Mouse (Mus musculus): ENCODE measurements around the gene Lrrc39.

The Lrrc39 gene

DNA sequence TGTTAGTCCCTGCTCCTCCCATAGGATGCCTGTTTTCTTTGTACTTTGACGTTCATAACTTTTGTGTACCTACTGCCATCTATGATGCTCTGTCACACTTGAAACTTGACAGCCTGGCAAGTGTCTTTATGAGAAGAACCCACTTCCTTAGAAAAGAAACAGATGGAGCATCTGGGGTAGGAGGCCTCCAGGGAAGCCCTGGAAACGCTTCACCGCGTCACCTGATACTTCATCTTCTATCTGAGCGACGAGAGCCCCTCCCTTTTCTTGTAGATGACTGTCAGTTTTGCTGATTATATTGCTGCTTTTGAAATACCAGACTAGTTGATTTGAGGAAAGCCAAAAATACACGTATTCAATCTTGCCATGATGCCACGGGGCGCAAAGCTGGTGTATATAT, 41.8 kb downstream of the Lrrc39 start:
- in situ Hi-C loops (cut with MseI, MboI), result no loop called here

DNA sequence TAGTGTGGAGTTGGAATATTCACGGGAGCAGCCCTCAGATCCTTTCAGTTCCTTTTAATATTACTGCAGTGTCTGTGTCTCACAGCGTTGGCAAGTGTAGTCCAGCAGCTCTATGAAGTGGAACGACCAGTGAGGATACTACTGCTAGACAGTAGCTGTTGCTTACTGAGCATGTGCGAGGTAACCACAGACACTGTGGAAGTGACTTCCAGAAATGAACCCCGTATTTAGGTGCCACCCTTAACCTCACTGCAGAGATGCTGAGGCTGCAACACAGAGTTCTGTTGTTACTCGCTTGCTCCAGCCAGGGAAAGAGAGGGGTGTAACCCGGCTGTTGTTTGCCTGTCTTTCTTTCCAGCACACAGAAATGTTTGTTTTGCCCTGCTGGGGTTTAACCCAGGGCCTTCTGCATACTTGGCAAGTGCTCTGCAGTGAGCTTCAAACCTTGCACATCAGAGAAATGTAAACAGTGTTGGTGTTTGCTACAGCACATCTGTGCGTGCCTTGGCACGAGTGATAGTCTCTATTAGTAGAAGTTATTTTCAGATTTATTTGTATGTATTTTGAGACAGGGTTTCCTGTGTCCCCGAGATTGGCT, 51.6 kb downstream of the Lrrc39 start, which contains the start of gene Trmt13:
Trmt13 (minus strand) TSS at position 293 of the 598 bp plus-strand sequence.
- in situ Hi-C loops (cut with MseI, MboI), result no loop called here

DNA sequence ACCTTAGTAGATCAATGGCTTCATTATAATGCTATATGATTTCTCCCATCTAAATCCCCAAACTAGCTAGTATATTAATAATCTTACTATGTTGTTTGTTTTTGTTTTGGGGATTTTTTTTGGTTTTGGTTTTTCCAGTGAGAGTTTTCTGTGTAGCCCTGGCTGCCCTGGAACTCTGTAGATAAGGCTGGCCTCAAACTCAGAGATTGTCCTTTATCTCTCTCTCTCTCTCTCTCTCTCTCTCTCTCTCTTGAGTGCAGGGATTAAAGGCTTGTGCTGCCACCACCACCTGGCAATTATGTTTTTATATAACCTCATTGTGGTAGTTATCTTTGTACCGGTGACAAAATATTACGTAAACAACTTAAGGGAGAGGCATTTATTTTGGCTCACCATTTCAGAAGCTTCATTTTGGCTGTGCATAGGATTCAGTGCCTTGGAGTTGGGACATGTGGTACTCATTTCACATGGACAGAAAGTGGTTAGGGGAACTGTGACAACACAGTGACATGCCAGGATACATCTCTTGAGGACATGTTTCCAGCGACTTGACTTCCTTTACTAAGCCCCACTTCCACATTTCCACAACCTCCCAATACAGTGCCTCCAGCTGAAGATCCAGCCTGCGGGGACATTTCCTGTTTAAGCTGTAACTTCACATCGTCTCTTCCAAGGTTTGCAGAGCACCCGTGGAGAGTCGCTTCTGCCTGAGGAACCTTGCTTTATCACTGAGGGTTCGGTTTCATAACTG, 52.7 kb downstream of the Lrrc39 start:
- in situ Hi-C loops (cut with MseI, MboI), result no loop called here

DNA sequence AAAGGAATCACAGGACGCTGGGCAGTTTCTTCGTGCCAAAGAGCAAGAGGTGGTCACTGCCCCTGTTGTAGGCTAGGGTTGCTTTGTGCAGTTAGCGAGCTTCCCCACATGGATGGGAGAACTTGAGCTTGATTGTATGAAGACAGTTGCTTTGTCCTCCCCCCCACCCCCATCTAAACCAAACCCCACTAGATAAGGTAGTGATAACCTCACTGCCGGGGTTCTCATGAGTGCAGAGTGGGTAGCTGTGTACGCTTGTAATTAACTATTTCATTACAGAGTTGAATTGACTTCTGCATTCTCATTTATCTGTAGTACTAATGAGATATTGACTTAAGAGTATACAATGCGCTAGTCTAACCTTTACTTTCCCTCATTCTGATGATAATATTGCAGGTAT, 56.1 kb downstream of the Lrrc39 start:
- in situ Hi-C loops (cut with MseI, MboI), result no loop called here

DNA sequence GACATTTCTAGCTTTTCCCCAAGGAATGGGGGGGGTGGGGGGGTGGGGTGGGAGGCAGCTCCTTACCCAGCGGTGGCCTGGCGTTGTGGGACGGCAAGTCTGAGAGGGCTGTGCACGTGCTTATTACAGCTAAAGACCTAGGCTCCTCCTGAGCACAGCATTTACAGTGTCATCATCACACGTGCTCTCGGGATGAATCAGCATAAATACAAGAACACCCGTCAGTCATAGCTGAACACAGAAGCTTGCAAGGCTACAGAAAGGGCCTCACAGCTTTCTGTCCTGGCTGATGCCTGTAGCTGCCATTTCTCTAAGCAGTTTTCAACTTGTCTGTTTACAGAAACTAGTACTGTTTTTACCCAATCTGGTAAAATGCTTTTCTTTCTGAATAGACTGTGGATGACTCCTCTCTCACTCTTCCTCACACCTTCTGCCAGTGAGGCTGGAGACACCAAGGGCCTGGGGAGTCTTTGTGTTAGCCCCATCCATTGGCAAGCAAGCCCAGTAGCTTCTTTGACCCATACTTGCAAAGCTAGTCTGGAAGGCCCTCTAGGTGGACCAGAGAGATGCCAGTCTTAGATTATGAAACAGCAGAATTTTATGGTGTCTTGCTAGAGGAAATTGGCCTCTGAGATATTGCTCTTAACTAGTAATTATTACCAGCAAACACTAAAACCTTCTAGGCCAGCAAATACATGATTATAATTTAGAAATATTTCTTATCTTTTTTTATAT, 58.0 kb downstream of the Lrrc39 start:
- in situ Hi-C loops (cut with MseI, MboI), result no loop called here

DNA sequence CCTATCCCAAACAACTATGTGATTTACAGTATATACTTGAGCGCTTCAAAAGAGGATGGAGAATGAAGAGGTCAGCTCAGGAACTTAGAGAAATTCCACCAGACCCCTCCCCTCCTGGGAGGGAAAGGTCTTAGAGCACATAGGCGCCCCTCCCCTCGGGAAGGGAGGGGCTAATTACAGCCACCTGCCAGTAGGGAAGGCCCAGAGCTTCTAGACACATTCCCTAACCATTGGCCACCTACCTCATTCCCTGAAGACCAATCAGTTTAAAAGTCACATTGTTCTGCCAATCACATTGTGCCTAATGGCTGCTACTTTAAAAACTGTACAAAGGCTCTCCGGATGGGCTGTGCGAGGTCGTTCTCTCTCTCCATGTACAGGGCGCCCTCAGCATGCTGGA, 59.9 kb downstream of the Lrrc39 start:
- in situ Hi-C loops (cut with MseI, MboI), result no loop called here

DNA sequence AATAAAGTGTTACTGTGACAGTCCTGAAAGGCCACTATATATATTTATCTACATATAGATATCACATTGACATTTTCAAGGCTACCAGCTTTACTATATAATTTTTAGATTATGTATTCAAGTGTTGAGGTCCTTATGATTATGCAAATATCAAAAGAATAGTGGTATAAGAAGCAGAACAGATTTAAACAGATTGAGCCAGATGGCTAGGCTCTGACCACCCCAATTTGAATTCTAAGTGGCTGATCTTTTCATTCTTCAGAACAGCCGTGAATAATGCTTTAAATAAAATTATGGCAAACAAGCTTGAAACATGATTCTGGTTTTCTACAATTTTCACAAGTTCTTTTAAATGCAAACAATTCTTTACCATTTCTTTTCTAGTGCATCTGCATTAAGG, 68.7 kb downstream of the Lrrc39 start:
- in situ Hi-C loops (cut with MseI, MboI), result no loop called here
